16 mouse cellular contexts compared by ENCODE assay signal in genomic region chr12:104640934-104641333, GRCm38 (mm10).
DNase-seq lines count a peak whose midpoint lies in the region; ATAC-seq lines count a peak whose summit lies in the region.
"Had no signal": no experiment of that assay in that cellular context is flagged by ENCODE, and none has a peak within 500 bp of the region (broad histone marks: within the 10 kb centered on the region; RNA-seq: fewer than 3 reads in every experiment).

No protein-coding gene starts in this region.

- no peak overlapping the region for H3K4me3 ChIP-seq in embryonic facial prominence, embryonic 14.5 days (ENCODE audit: low read depth, low read length)
- no peak overlapping the region for H3K4me3 ChIP-seq in embryonic facial prominence, embryonic 10.5 days
- H3K4me3 ChIP-seq: forebrain, embryonic 10.5 days; limb, embryonic 12.5 days; neural tube, embryonic 13.5 days had no signal

- no peak overlapping the region for H3K9ac ChIP-seq in embryonic facial prominence, embryonic 14.5 days (ENCODE audit: low read depth, low read length)
- H3K9ac ChIP-seq: limb, embryonic 12.5 days; neural tube, embryonic 13.5 days had no signal

- ATAC-seq in embryonic facial prominence, embryonic 14.5 days (ENCODE audit: low read depth): no peak

- DNase-seq in embryonic facial prominence, embryonic 14.5 days (ENCODE audit: low spot score): peak; percentile 36
- DNase-seq in embryonic facial prominence, embryonic 10.5 days (ENCODE audit: low spot score): no peak
- peak; percentile 17 for DNase-seq in testis, postnatal 14 days (ENCODE audit: low spot score)
- no peak for DNase-seq in testis, postnatal 10 days (ENCODE audit: low spot score)
- DNase-seq in gastrocnemius, postnatal 4 days (ENCODE audit: low spot score in 2 of 2): peak; percentile 67 to 82
- peak; percentile 80 for DNase-seq in skeletal muscle tissue, adult 2 months (ENCODE audit: low read depth, low spot score)
- DNase-seq in layer of hippocampus, adult 8-10 months (ENCODE audit: low spot score in 2 of 2): no peak
- no peak for DNase-seq in kidney, postnatal 25 days
- DNase-seq: cerebellum, adult 11-12 months; cerebellum, postnatal 36 days; kidney, adult 8-10 months; right cerebral cortex, postnatal 4 days; thymus, adult 2 months had no signal

- H3K9me3 ChIP-seq in embryonic facial prominence, embryonic 14.5 days (ENCODE audit: control insufficient read depth, low read length): peaks cover 7% of the 10 kb centered on the region; the same call in 1 of the 2 replicates
- H3K9me3 ChIP-seq in embryonic facial prominence, embryonic 10.5 days: no peaks in the 10 kb centered on the region
- H3K9me3 ChIP-seq: forebrain, embryonic 10.5 days; neural tube, embryonic 13.5 days had no signal

- H3K4me1 ChIP-seq in embryonic facial prominence, embryonic 14.5 days (ENCODE audit: control insufficient read depth, insufficient read depth, low read length): peaks cover 19% of the 10 kb centered on the region
- peaks cover 31% of the 10 kb centered on the region for H3K4me1 ChIP-seq in embryonic facial prominence, embryonic 10.5 days

- H3K27me3 ChIP-seq in embryonic facial prominence, embryonic 14.5 days (replicated peaks; ENCODE audit: control insufficient read depth, insufficient read depth, low read length): 0 out of 2 replicates have a peak, but pooled peaks cover 15% of the 10 kb centered on the region
- peaks cover 40% of the 10 kb centered on the region for H3K27me3 ChIP-seq in embryonic facial prominence, embryonic 10.5 days (replicated peaks; ENCODE audit: low read depth, poor library complexity, severe bottlenecking)

- H3K27ac ChIP-seq in embryonic facial prominence, embryonic 14.5 days (replicated peaks; ENCODE audit: low read depth, low read length): no peak overlapping the region
- H3K27ac ChIP-seq in embryonic facial prominence, embryonic 10.5 days (replicated peaks): no peak overlapping the region
- H3K27ac ChIP-seq: forebrain, embryonic 10.5 days; limb, embryonic 12.5 days; neural tube, embryonic 13.5 days had no signal

- H3K4me2 ChIP-seq in embryonic facial prominence, embryonic 14.5 days (ENCODE audit: low read depth, low read length): no peak overlapping the region
- H3K4me2 ChIP-seq: limb, embryonic 12.5 days; neural tube, embryonic 13.5 days had no signal

- no peaks in the 10 kb centered on the region for H3K36me3 ChIP-seq in embryonic facial prominence, embryonic 14.5 days (ENCODE audit: control insufficient read depth, insufficient read depth, low read length)
- H3K36me3 ChIP-seq in embryonic facial prominence, embryonic 10.5 days (replicated peaks): no peaks in the 10 kb centered on the region
- H3K36me3 ChIP-seq: forebrain, embryonic 10.5 days; limb, embryonic 12.5 days; neural tube, embryonic 13.5 days had no signal

- WGBS in embryonic facial prominence, embryonic 14.5 days: 70% methylated on average over 1 of the region's 1 CpGs
- WGBS in embryonic facial prominence, embryonic 10.5 days: 90% methylated on average over 1 of the region's 1 CpGs

Comparison
In these comparisons a context has a peak if more than half of its experiments do, and no peak if none do; other contexts are left out.
1. DNase-seq: peak in embryonic facial prominence, embryonic 14.5 days (single experiment), testis, postnatal 14 days (single experiment), gastrocnemius, postnatal 4 days (2 of 2) and skeletal muscle tissue, adult 2 months (single experiment); none in embryonic facial prominence, embryonic 10.5 days (single experiment), testis, postnatal 10 days (single experiment), layer of hippocampus, adult 8-10 months (0 of 2) and kidney, postnatal 25 days (0 of 2).